Mouse (Mus musculus) CH12.LX (cell line): ENCODE data around the gene Cachd1.

ENCODE experiments used
- MYC ChIP-seq: IDR thresholded peaks from 2 replicates; pipeline ENCODE4 v1.6.1; 2011; ENCODE audit warnings: low read depth, mild to moderate bottlenecking, improper control_type of control experiment, low read length
- POLR2A ChIP-seq: IDR thresholded peaks from 2 replicates; pipeline ENCODE4 v1.6.1; 2011; ENCODE audit warnings: low read depth, mild to moderate bottlenecking, improper control_type of control experiment, low read length

DNA sequence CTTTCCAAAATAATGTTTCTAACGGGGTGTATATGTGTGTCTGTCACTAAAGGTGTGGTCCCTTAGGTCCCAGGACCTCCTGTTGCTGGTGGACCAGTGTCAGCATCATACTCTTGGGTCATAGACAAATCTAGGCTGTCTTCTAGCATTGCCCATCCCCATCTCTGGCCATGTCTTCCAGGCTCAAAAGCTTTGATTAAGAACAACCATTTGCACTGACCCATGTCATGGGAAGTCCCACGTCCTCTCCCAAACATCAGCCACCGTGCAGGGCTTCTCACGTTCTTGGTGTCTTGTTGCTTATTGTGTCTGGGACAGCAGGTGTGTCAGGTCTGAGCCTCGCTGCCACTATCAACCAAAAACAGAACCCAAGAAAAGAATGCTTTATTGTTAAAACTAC, 219.1 kb downstream of the Cachd1 start:
- TF ChIP-seq POLR2A = no peak
- TF ChIP-seq MYC = no peak
